Mouse (Mus musculus): Measurements from ENCODE around the gene Pds5a.

DNA sequence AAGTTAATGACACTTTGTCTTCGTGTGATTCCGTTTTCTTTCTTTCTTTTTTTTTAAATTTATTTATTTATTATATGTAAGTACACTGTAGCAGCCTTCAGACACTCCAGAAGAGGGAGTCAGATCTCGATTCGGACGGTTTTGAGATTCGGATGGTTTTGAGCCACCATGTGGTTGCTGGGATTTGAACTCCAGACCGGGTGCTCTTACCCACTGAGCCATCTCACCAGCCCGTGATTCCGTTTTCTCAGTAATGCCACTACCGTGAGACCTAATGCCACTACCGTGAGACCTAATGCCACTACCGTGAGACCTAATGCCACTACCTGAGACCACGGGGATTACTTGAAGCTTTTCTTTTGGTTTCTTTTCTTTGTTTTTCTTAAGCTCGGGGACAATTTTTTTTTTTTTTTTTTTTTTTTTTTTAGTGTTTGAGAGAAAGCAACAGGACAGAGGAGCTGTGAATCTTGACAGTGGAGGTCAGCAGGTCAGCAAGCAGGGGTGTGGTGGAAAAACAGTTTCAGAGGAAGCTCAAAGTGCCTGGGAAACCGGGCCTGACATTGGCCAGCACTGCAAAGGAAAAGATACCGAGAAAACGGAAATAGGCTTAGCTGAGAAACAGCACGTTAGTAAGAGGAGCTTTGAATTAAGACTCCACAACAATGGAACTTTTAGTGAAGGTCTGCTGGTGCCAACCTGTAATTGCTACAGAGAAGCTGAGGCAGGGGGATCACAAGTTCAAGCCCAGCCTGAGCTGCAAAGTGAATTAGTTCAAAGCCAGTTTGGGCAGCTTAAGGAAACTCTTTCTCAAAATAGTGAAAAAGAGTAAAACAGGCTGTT lies 19.2 kb upstream of the Pds5a start:
- TF ChIP-seq POLR2A (IDR thresholded peaks at IDR 0.05; ENCODE audit: borderline replicate concordance, extremely low read depth, insufficient read depth, insufficient read length, poor library complexity, severe bottlenecking) (no peak), CTCF (IDR thresholded peaks at IDR 0.05; ENCODE audit: borderline replicate concordance, extremely low read depth, insufficient read depth, insufficient read length) (no peak)
